Mouse (Mus musculus) embryonic facial prominence, embryonic 10.5 days (tissue): ENCODE measurements around the gene Nfx1. TPM values are rescaled to one million over a fixed set of nuclear protein-coding genes. Genes with fewer than 3 reads are reported as not detected.

Experiments
- DNase-seq: peaks from one replicate; pipeline ENCODE4 v3.0.0-alpha.2; 2017; ENCODE audit warnings: low spot score
- H3K27ac ChIP-seq: fragments of 300-500 bp; sonication (generic); replicated peaks from 2 replicates; pipeline ENCODE4 v1.5.1; 2016; ENCODE audit warnings: mild to moderate bottlenecking
- H3K27me3 ChIP-seq: fragments of 300-500 bp; sonication (generic); replicated peaks from 2 replicates; pipeline ENCODE4 v1.6.1; 2016; ENCODE audit warnings: low read depth, mild to moderate bottlenecking; ENCODE audit not compliant: poor library complexity, severe bottlenecking
- H3K36me3 ChIP-seq: fragments of 300-500 bp; sonication (generic); replicated peaks from 2 replicates; pipeline ENCODE4 v1.6.1; 2016; ENCODE audit warnings: mild to moderate bottlenecking, moderate library complexity
- H3K4me1 ChIP-seq: fragments of 300-500 bp; sonication (generic); 2 replicates; pipeline ENCODE4 v1.6.1; 2016
- H3K4me3 ChIP-seq: fragments of 300-500 bp; sonication (generic); 2 replicates; pipeline ENCODE4 v1.5.1; 2016; ENCODE audit warnings: mild to moderate bottlenecking, moderate library complexity
- H3K9me3 ChIP-seq: fragments of 300-500 bp; sonication (generic); 2 replicates; pipeline ENCODE4 v1.6.1; 2016; ENCODE audit warnings: mild to moderate bottlenecking
- WGBS: fragments of 180-500 bp; shearing (Covaris S2); methylation state at CpG from one replicate; pipeline ENCODE4 v1.1.7; 2016; 5-methylcytosine and 5-hydroxymethylcytosine counted together
- polyA plus RNA-seq: library from polyadenylated mRNA; unstranded; fragments of >200 nt; fragmentation: Nextera tagmentation; extraction: Ambion mirVana; gene quantifications from 2 replicates; pipeline ENCODE4 v1.2.1, GENCODE M21; 2016

Gene Nfx1
- polyA plus RNA-seq, 1 experiment from 2014 or later = 101 TPM

GRCm38 (mm10) chr4:41056253-41056652 lies 85.5 kb downstream of the Nfx1 start:
- no peak for DNase-seq
- H3K4me1 ChIP-seq = peaks cover 7% of the 10 kb centered on the region; the same call in 1 of the 2 replicates
- H3K27ac ChIP-seq = no peak overlapping the region
- 22% methylated on average over 1 of the region's 1 CpGs for WGBS
- H3K27me3 ChIP-seq = no peaks in the 10 kb centered on the region
- H3K4me3 ChIP-seq = no peak overlapping the region
- H3K9me3 ChIP-seq = no peaks in the 10 kb centered on the region
- H3K36me3 ChIP-seq = no peaks in the 10 kb centered on the region

GRCm38 (mm10) chr4:41056742-41057332 lies 86.1 kb downstream of the Nfx1 start:
- Histone ChIP-seq H3K4me1 (peaks cover 7% of the 10 kb centered on the region; the same call in 1 of the 2 replicates), H3K27me3 (no peaks in the 10 kb centered on the region), H3K4me3 (no peak overlapping the region), H3K36me3 (no peaks in the 10 kb centered on the region), H3K9me3 (no peaks in the 10 kb centered on the region), H3K27ac (no peak overlapping the region)
- 67% methylated on average over 7 of the region's 7 CpGs for WGBS
- DNase-seq = no peak

- peaks cover 7% of the 10 kb centered on the region; the same call in 1 of the 2 replicates for H3K4me1 ChIP-seq
- no peaks in the 10 kb centered on the region for H3K27me3 ChIP-seq
- WGBS = 77% methylated on average over 9 of the region's 9 CpGs
- no peak overlapping the region for H3K4me3 ChIP-seq
- no peak for DNase-seq
- no peaks in the 10 kb centered on the region for H3K9me3 ChIP-seq
- H3K27ac ChIP-seq = no peak overlapping the region
- H3K36me3 ChIP-seq = no peaks in the 10 kb centered on the region
Observed at GRCm38 (mm10) chr4:41057361-41057760, 86.7 kb downstream of the Nfx1 start.

GRCm38 (mm10) chr4:41063351-41063750 lies 92.6 kb downstream of the Nfx1 start:
- H3K4me1 ChIP-seq = peaks cover 14% of the 10 kb centered on the region; the same call in 1 of the 2 replicates
- H3K9me3 ChIP-seq = no peaks in the 10 kb centered on the region
- no peak for DNase-seq
- no peak overlapping the region for H3K4me3 ChIP-seq
- H3K27me3 ChIP-seq = peaks cover 4% of the 10 kb centered on the region; the same call in 1 of the 2 replicates
- no peaks in the 10 kb centered on the region for H3K36me3 ChIP-seq
- peak overlapping the region; percentile 8; the same call in 1 of the 2 replicates for H3K27ac ChIP-seq
- 53% methylated on average over 3 of the region's 3 CpGs for WGBS

GRCm38 (mm10) chr4:41063894-41064673 lies 93.4 kb downstream of the Nfx1 start:
- WGBS = 18% methylated on average over 16 of the region's 16 CpGs
- Histone ChIP-seq H3K36me3 (no peaks in the 10 kb centered on the region), H3K4me3 (no peak overlapping the region), H3K27me3 (peaks cover 4% of the 10 kb centered on the region; the same call in 1 of the 2 replicates), H3K9me3 (no peaks in the 10 kb centered on the region), H3K27ac (peak overlapping the region; percentile 8; the same call in 1 of the 2 replicates), H3K4me1 (peaks cover 14% of the 10 kb centered on the region; the same call in 1 of the 2 replicates)
- DNase-seq = peak; percentile 57

GRCm38 (mm10) chr4:41065196-41065595 lies 94.5 kb downstream of the Nfx1 start:
- H3K36me3 ChIP-seq = no peaks in the 10 kb centered on the region
- 89% methylated on average over 4 of the region's 4 CpGs for WGBS
- peaks cover 14% of the 10 kb centered on the region; the same call in 1 of the 2 replicates for H3K4me1 ChIP-seq
- H3K27ac ChIP-seq = no peak overlapping the region
- no peak overlapping the region for H3K4me3 ChIP-seq
- no peak for DNase-seq
- H3K9me3 ChIP-seq = no peaks in the 10 kb centered on the region
- H3K27me3 ChIP-seq = peaks cover 4% of the 10 kb centered on the region; the same call in 1 of the 2 replicates

- H3K4me1 ChIP-seq = no peaks in the 10 kb centered on the region
- H3K4me3 ChIP-seq = no peak overlapping the region
- no peaks in the 10 kb centered on the region for H3K9me3 ChIP-seq
- 85% methylated on average over 14 of the region's 14 CpGs for WGBS
- no peak for DNase-seq
- H3K36me3 ChIP-seq = no peaks in the 10 kb centered on the region
- no peak overlapping the region for H3K27ac ChIP-seq
- H3K27me3 ChIP-seq = no peaks in the 10 kb centered on the region
Observed at GRCm38 (mm10) chr4:41071500-41072429, 101.1 kb downstream of the Nfx1 start.

- DNase-seq = no peak
- WGBS = 79% methylated on average over 12 of the region's 12 CpGs
- H3K36me3 ChIP-seq = no peaks in the 10 kb centered on the region
- no peaks in the 10 kb centered on the region for H3K27me3 ChIP-seq
- H3K9me3 ChIP-seq = no peaks in the 10 kb centered on the region
- H3K4me3 ChIP-seq = no peak overlapping the region
- H3K27ac ChIP-seq = no peak overlapping the region
- no peaks in the 10 kb centered on the region for H3K4me1 ChIP-seq
Observed at GRCm38 (mm10) chr4:41073008-41073817, 102.5 kb downstream of the Nfx1 start.

GRCm38 (mm10) chr4:41074461-41074860 lies 103.8 kb downstream of the Nfx1 start:
- Histone ChIP-seq H3K4me3 (no peak overlapping the region), H3K4me1 (no peaks in the 10 kb centered on the region), H3K27ac (no peak overlapping the region), H3K9me3 (no peaks in the 10 kb centered on the region), H3K27me3 (no peaks in the 10 kb centered on the region), H3K36me3 (no peaks in the 10 kb centered on the region)
- 76% methylated on average over 6 of the region's 6 CpGs for WGBS
- no peak for DNase-seq
